Mouse (Mus musculus): ENCODE measurements around the gene Stx6. TPM values are rescaled to one million over a fixed set of nuclear protein-coding genes. Genes with fewer than 3 reads are reported as not detected.

The Stx6 gene
- total RNA-seq (2021), result 10 to 100 TPM; 53.0 to 56.5 TPM

- DNase-seq, result peak; percentile 99
These were observed at the start of gene Stx6 for GRCm38 (mm10) chr1:155158141-155158969. Gene Stx6 (plus strand): TSS chr1:155158715.

- peak; percentile 47 for DNase-seq
These were observed 48.8 kb upstream of the Stx6 start for GRCm38 (mm10) chr1:155109387-155110350.

- DNase-seq, result no peak
These were observed 47.0 kb upstream of the Stx6 start for GRCm38 (mm10) chr1:155111491-155111890.

GRCm38 (mm10) chr1:155112118-155112517 is 46.4 kb upstream of the Stx6 start:
- no peak for DNase-seq

GRCm38 (mm10) chr1:155112875-155113274 is 45.6 kb upstream of the Stx6 start:
- no peak for DNase-seq

GRCm38 (mm10) chr1:155113946-155114345 is 44.6 kb upstream of the Stx6 start:
- no peak for DNase-seq

- no peak for DNase-seq
These were observed 38.8 kb upstream of the Stx6 start for GRCm38 (mm10) chr1:155119719-155120118.

- peak; percentile 84 for DNase-seq
These were observed 36.3 kb upstream of the Stx6 start for GRCm38 (mm10) chr1:155121977-155122939.

- no peak for DNase-seq
These were observed 34.1 kb upstream of the Stx6 start for GRCm38 (mm10) chr1:155124397-155124796.

- DNase-seq, result no peak
These were observed 31.8 kb upstream of the Stx6 start for GRCm38 (mm10) chr1:155126716-155127115.

GRCm38 (mm10) chr1:155127429-155127934 is 31.0 kb upstream of the Stx6 start:
- DNase-seq, result no peak

GRCm38 (mm10) chr1:155134866-155135265 is 23.6 kb upstream of the Stx6 start:
- no peak for DNase-seq

- peak; percentile 57 for DNase-seq
These were observed 19.7 kb upstream of the Stx6 start for GRCm38 (mm10) chr1:155138795-155139194.

GRCm38 (mm10) chr1:155140076-155140475 is 18.4 kb upstream of the Stx6 start:
- DNase-seq, result peak; percentile 75

GRCm38 (mm10) chr1:155145620-155146019 is 12.9 kb upstream of the Stx6 start:
- peak; percentile 17 for DNase-seq

GRCm38 (mm10) chr1:155146572-155146980 is 11.9 kb upstream of the Stx6 start, which contains the start of gene Mr1:
Gene Mr1 (minus strand): TSS chr1:155146814.
- DNase-seq, result peak; percentile 28

- DNase-seq, result no peak
These were observed 11.3 kb upstream of the Stx6 start for GRCm38 (mm10) chr1:155147228-155147627.

- no peak for DNase-seq
These were observed 9.1 kb upstream of the Stx6 start for GRCm38 (mm10) chr1:155149403-155149802.

GRCm38 (mm10) chr1:155150821-155151220 is 7.7 kb upstream of the Stx6 start:
- DNase-seq, result no peak

GRCm38 (mm10) chr1:155153906-155154305 is 4.6 kb upstream of the Stx6 start:
- DNase-seq, result no peak

- peak; percentile 78 for DNase-seq
These were observed 512 bp downstream of the Stx6 start for GRCm38 (mm10) chr1:155158970-155159484.

Measured in heart, postnatal 4 days (tissue).